Mouse (Mus musculus) colon, adult 2 months (tissue): Measurements from ENCODE around the gene Klhl2. TPM values are rescaled to one million over a fixed set of nuclear protein-coding genes. Genes with fewer than 3 reads are reported as not detected.

Experiments
- polyA plus RNA-seq: library from polyadenylated mRNA; depleted of rRNA; stranded (reverse); fragments of >200 nt; gene quantifications from 2 replicates; pipeline ENCODE4 v1.2.3, GENCODE M21; 2012; rRNA removed

Klhl2 gene
- 11.2 and 11.9 TPM in 2 replicates for polyA plus RNA-seq

GRCm38 (mm10) chr8:64849897-64850541 is at the start of gene Klhl2:
Gene Klhl2, minus strand, starts transcription at chr8:64850017.

GRCm38 (mm10) chr8:64733271-64733943 is 116.4 kb downstream of the Klhl2 start, which contains the start of gene Msmo1:
Gene Msmo1, minus strand, starts transcription at chr8:64733792.

GRCm38 (mm10) chr8:64692651-64693201 is 157.1 kb downstream of the Klhl2 start, which contains the start of gene Cpe:
Gene Cpe, minus strand, starts transcription at chr8:64693054.

Other genes with a start within 250 kb of the Klhl2 start
- 70.8 and 73.5 TPM in 2 replicates for gene Cpe, start 157.0 kb downstream of the Klhl2 start, polyA plus RNA-seq
- gene Msmo1, start 116.2 kb downstream of the Klhl2 start, polyA plus RNA-seq = 20.1 and 27.8 TPM in 2 replicates
- 41.5 and 51.6 TPM in 2 replicates for gene Tmem192, start 97.2 kb upstream of the Klhl2 start, polyA plus RNA-seq
- gene Trim75, start 137.8 kb upstream of the Klhl2 start, polyA plus RNA-seq = not detected in 2 replicates
- gene Trim61, start 168.5 kb upstream of the Klhl2 start, polyA plus RNA-seq = not detected in 2 replicates
- gene Trim60, start 168.6 kb upstream of the Klhl2 start, polyA plus RNA-seq = not detected in 2 replicates
- 0.29 and 0.33 TPM in 2 replicates for gene Apela, start 187.3 kb upstream of the Klhl2 start, polyA plus RNA-seq
- gene Gm10663, start 225.0 kb upstream of the Klhl2 start, polyA plus RNA-seq = not detected in 2 replicates